Mouse (Mus musculus): ENCODE measurements around the gene Kdm6b.

DNA sequence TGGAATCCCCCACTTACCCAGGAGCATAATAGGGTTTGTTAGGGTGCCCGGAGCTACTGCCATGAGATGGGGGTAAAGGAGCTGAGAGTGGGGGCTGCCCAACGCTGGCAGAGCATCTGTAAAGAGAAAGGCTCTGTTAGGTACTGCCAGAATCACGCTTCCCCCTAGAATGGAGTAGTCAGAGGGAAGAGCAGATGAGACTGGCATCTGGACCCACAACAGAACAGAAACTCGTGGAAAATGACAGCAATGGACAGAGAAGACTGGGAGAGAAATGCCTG lies 5.8 kb downstream of the Kdm6b start:
- TF ChIP-seq CTCF (conservative IDR thresholded peaks at IDR 0.05 in 1 of 2, IDR thresholded peaks at IDR 0.05 in 1 of 2; ENCODE audit: low read depth in 2 of 2, low read length in 2 of 2) (no peak), POLR2A (IDR thresholded peaks at IDR 0.05; ENCODE audit: low read depth, low read length) (no peak), SMC3 (IDR thresholded peaks at IDR 0.05; ENCODE audit: low read depth, low read length) (no peak), POLR2AphosphoS2 (IDR thresholded peaks at IDR 0.05; ENCODE audit: low read depth, low read length) (no peak), ZNF384 (IDR thresholded peaks at IDR 0.05; ENCODE audit: low read depth, low read length) (no peak)
